Mouse (Mus musculus): ENCODE measurements around the gene Xrcc3.

DNA sequence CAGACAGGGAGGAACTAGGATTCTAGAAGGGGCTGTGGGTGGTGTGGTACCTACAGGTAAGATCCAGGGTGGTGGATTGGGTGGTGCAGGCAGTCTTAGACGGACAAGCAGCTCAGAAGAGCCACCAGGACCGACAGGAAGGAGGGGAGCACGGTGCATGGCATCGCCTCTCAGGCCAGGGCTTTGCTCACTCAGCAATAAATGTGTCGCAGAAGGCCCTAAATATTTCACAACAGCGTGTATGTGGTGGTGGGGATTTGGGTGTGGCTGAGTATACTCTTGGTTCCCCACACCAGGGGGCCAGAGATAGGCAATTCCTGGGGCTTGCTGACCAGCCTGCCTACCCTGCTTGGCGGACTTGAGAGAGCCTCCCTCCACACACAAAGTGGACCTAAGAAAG lies 7.0 kb upstream of the Xrcc3 start:
- TF ChIP-seq GATA1 (IDR thresholded peaks at IDR 0.05; ENCODE audit: borderline replicate concordance, low read length) (no peak), FLI1 (IDR thresholded peaks at IDR 0.05; ENCODE audit: low read length) (no peak)

All from megakaryocyte, embryonic 14.5 days (primary cell).